Mouse (Mus musculus) liver, embryonic 14.5 days (tissue): ENCODE measurements around the gene Fa2h.

ENCODE experiments used
- CTCF ChIP-seq: IDR thresholded peaks from 2 replicates; pipeline ENCODE4 v1.5.1; 2016; ENCODE audit warnings: antibody characterized with exemption, low read depth, control low read depth
- EP300 ChIP-seq: IDR thresholded peaks from 2 replicates; pipeline ENCODE4 v1.6.1; 2016; ENCODE audit warnings: antibody characterized with exemption, low read depth

DNA sequence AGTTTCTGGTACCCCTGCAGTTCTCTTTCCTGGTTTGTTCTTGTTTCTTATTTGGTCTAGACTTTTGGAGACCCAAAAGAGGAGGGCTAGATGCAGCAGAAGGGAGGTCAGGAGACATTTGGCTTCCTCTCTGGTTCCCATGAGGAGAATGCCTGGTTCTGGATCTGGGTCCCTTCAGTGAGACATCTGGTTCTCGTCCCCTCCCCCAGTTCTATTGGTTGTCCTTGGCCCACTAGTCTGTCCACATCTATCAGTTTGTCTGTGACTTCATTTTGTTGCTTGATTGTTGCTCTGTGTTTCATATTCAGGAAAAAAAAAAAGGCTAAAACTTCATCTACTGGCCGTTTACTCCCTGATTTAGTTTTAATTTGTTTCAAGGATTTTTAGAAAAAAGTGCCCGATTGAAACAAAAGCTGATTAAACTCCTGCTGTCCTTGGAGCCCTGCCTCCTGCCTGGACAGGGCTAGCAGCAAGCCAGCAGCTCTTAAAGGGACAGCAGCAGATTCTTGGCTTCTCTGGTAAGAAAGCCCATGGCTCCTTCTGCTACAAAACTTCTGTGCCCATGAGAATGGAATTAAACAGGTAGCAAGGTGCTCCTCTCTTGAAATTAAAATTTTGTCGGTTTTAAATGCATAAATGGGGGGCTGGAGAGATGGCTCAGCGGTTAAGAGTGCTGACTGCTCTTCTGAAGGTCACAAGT, 88.4 kb downstream of the Fa2h start:
- no peak for TF ChIP-seq CTCF
- no peak for TF ChIP-seq EP300
